Mouse (Mus musculus): ENCODE measurements at regions not wholly inside any gene's neighbourhood (a gene's known extent, or its start where the extent isn't known, plus 50 kb on each side); places are given as distances from the start of the nearest gene placed in this dataset.

GRCm38 (mm10) chr14:104867540-104867939 lies 309.6 kb downstream of the Rbm26 start:
- TF ChIP-seq CTCF (IDR thresholded peaks at IDR 0.05; ENCODE audit: low read depth), result no peak
- TF ChIP-seq EP300 (IDR thresholded peaks at IDR 0.05; ENCODE audit: low read depth), result no peak
- Histone ChIP-seq H3K27ac (ENCODE audit: low read depth) (no peak overlapping the region), H3K4me3 (ENCODE audit: low read depth, low read length) (no peak overlapping the region), H3K9ac (replicated peaks) (no peak overlapping the region), H3K27me3 (ENCODE audit: insufficient read depth, low read length) (no peaks in the 10 kb centered on the region), H3K4me1 (ENCODE audit: insufficient read depth) (no peaks in the 10 kb centered on the region), H3K4me2 (ENCODE audit: low read depth, low read length) (no peak overlapping the region), H3K9me3 (ENCODE audit: low read length) (no peaks in the 10 kb centered on the region), H3K36me3 (replicated peaks; ENCODE audit: insufficient read depth, low read length) (no peaks in the 10 kb centered on the region)
- ATAC-seq (no peak), DNase-seq (no peak)
- WGBS (ENCODE audit: insufficient replicate concordance), result 59% methylated on average over 6 of the region's 6 CpGs

GRCm38 (mm10) chr14:104863881-104864280 lies 313.2 kb downstream of the Rbm26 start:
- TF ChIP-seq CTCF (IDR thresholded peaks at IDR 0.05; ENCODE audit: low read depth) (no peak), EP300 (IDR thresholded peaks at IDR 0.05; ENCODE audit: low read depth) (no peak)
- DNase-seq (no peak), ATAC-seq (no peak)

DNA sequence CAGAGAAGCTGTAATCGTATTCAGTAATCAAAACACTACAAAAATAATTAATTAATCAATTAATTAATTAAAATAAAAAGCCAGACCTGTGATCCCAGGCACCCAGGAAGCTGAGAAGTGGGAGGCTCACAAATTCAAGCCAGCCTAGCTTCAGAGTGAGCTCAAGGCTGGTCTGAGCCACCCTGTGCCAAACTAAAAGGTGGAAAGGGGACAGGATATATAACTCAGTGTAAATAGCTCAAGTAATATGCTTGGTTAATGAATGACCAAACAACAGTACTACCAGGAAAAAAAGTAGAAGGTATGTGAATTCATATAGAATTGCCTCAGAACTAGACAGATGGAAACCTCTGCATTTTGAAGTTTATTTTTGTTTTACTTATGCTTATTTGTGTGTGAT lies 321.2 kb downstream of the Rbm26 start:
- Histone ChIP-seq H3K9ac (replicated peaks) (no peak overlapping the region), H3K36me3 (replicated peaks; ENCODE audit: insufficient read depth, low read length) (no peaks in the 10 kb centered on the region), H3K27me3 (ENCODE audit: insufficient read depth, low read length) (no peaks in the 10 kb centered on the region), H3K9me3 (ENCODE audit: low read length) (no peaks in the 10 kb centered on the region), H3K4me3 (ENCODE audit: low read depth, low read length) (no peak overlapping the region), H3K4me1 (ENCODE audit: insufficient read depth) (no peaks in the 10 kb centered on the region), H3K27ac (ENCODE audit: low read depth) (no peak overlapping the region), H3K4me2 (ENCODE audit: low read depth, low read length) (no peak overlapping the region)
- 51% methylated on average over 1 of the region's 1 CpGs for WGBS (ENCODE audit: insufficient replicate concordance)
- TF ChIP-seq CTCF (IDR thresholded peaks at IDR 0.05; ENCODE audit: low read depth) (no peak), EP300 (IDR thresholded peaks at IDR 0.05; ENCODE audit: low read depth) (no peak)
- DNase-seq, result no peak
- no peak for ATAC-seq

More at GRCm38 (mm10) chr14:104863881-104864280, 313.2 kb downstream of the Rbm26 start:
- H3K27ac ChIP-seq (ENCODE audit: low read depth), result no peak overlapping the region
- no peak overlapping the region for H3K9ac ChIP-seq (replicated peaks)
- H3K4me2 ChIP-seq (ENCODE audit: low read depth, low read length), result no peak overlapping the region
- no peaks in the 10 kb centered on the region for H3K36me3 ChIP-seq (replicated peaks; ENCODE audit: insufficient read depth, low read length)
- H3K9me3 ChIP-seq (ENCODE audit: low read length), result no peaks in the 10 kb centered on the region
- H3K27me3 ChIP-seq (ENCODE audit: insufficient read depth, low read length), result no peaks in the 10 kb centered on the region
- 78% methylated on average over 9 of the region's 9 CpGs for WGBS (ENCODE audit: insufficient replicate concordance)
- no peaks in the 10 kb centered on the region for H3K4me1 ChIP-seq (ENCODE audit: insufficient read depth)
- no peak overlapping the region for H3K4me3 ChIP-seq (ENCODE audit: low read depth, low read length)

DNA sequence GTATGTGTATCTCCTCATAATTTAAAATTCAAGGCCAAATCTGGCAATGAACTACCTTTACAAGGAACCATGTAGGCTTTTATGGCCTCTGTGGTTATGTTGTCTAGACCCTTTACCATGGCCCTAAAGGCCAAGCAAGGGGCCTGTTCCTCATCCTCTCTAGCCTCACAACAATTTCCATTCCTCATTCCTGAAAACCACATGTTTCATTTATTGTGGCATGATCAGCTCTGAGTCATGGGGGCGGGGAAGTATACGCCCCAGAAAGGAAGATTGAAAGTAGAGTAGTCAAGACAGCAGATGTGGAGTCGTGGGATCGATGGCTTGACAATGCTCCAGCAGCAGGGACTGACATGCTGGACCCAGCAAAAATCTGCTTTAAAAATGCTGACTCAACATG lies 326.8 kb upstream of the Rnf219 start:
- no peak overlapping the region for H3K9ac ChIP-seq (replicated peaks)

GRCm38 (mm10) chr14:104827404-104827803 lies 305.0 kb upstream of the Rnf219 start:
- Histone ChIP-seq H3K27ac (ENCODE audit: low read depth) (no peak overlapping the region), H3K4me2 (ENCODE audit: low read depth, low read length) (no peak overlapping the region), H3K4me1 (ENCODE audit: insufficient read depth) (no peaks in the 10 kb centered on the region), H3K27me3 (ENCODE audit: insufficient read depth, low read length) (no peaks in the 10 kb centered on the region), H3K36me3 (replicated peaks; ENCODE audit: insufficient read depth, low read length) (no peaks in the 10 kb centered on the region), H3K9me3 (ENCODE audit: low read length) (no peaks in the 10 kb centered on the region), H3K9ac (replicated peaks) (no peak overlapping the region), H3K4me3 (ENCODE audit: low read depth, low read length) (no peak overlapping the region)
- ATAC-seq, result no peak
- 82% methylated on average over 4 of the region's 4 CpGs for WGBS (ENCODE audit: insufficient replicate concordance)
- TF ChIP-seq EP300 (IDR thresholded peaks at IDR 0.05; ENCODE audit: low read depth) (no peak), CTCF (IDR thresholded peaks at IDR 0.05; ENCODE audit: low read depth) (no peak)
- no peak for DNase-seq

More for the DNA sequence above, 326.8 kb upstream of the Rnf219 start:
- H3K36me3 ChIP-seq (replicated peaks; ENCODE audit: insufficient read depth, low read length), result no peaks in the 10 kb centered on the region
- WGBS (ENCODE audit: insufficient replicate concordance), result 80% methylated on average over 4 of the region's 4 CpGs
- no peak for DNase-seq
- H3K27ac ChIP-seq (ENCODE audit: low read depth), result no peak overlapping the region
- no peaks in the 10 kb centered on the region for H3K4me1 ChIP-seq (ENCODE audit: insufficient read depth)
- no peak for ATAC-seq
- no peak overlapping the region for H3K4me3 ChIP-seq (ENCODE audit: low read depth, low read length)
- H3K27me3 ChIP-seq (ENCODE audit: insufficient read depth, low read length), result no peaks in the 10 kb centered on the region
- TF ChIP-seq CTCF (IDR thresholded peaks at IDR 0.05; ENCODE audit: low read depth) (no peak), EP300 (IDR thresholded peaks at IDR 0.05; ENCODE audit: low read depth) (no peak)
- H3K9me3 ChIP-seq (ENCODE audit: low read length), result no peaks in the 10 kb centered on the region
- no peak overlapping the region for H3K4me2 ChIP-seq (ENCODE audit: low read depth, low read length)

DNA sequence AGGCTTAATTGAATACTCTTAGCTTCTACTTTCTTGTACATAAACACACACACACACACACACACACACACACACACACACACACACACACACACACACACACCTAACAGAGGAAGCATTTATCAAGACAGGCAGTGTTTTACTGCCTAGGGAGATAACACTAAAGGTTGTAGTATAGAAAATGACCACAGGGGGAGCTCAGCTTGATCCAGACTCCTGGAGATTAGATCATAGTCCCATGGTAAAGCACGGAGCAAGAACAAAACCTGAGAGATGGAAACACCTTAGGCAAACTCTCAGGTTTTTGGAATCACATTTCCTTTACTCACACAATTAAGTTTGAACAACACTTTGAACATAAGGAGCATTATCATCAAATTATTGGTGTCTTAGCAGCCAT lies 302.5 kb upstream of the Rnf219 start:
- no peak for ATAC-seq
- TF ChIP-seq EP300 (IDR thresholded peaks at IDR 0.05; ENCODE audit: low read depth), result no peak
- no peak; the same call in 1 of the 2 replicates for TF ChIP-seq CTCF (IDR thresholded peaks at IDR 0.05; ENCODE audit: low read depth)
- no peak overlapping the region for H3K4me3 ChIP-seq (ENCODE audit: low read depth, low read length)
- WGBS (ENCODE audit: insufficient replicate concordance), result 51% methylated on average over 1 of the region's 1 CpGs
- no peak overlapping the region for H3K27ac ChIP-seq (ENCODE audit: low read depth)
- no peak overlapping the region for H3K4me2 ChIP-seq (ENCODE audit: low read depth, low read length)
- H3K9ac ChIP-seq (replicated peaks), result no peak overlapping the region
- DNase-seq, result no peak
- H3K4me1 ChIP-seq (ENCODE audit: insufficient read depth), result no peaks in the 10 kb centered on the region
- no peaks in the 10 kb centered on the region for H3K36me3 ChIP-seq (replicated peaks; ENCODE audit: insufficient read depth, low read length)
- H3K9me3 ChIP-seq (ENCODE audit: low read length), result no peaks in the 10 kb centered on the region
- H3K27me3 ChIP-seq (ENCODE audit: insufficient read depth, low read length), result no peaks in the 10 kb centered on the region

DNA sequence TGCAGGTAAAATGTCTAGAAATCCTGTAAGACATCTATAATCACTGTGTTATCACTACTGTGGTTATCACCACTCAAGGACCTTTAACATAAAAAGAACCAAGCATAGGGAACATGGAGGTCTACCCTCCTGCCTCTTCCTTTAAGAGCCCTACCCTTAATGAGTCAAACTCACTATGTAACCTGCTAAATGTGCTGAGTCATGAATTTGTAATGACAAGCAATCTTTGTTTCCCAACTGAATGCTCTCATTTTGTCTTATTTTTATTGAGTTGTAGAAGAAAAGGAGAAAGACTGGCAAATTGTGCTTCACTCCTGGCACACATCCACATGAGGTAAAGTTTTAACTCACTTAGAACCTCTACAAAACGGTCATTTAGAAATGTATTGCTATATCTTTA lies 301.8 kb upstream of the Rnf219 start:
- ATAC-seq (no peak), DNase-seq (no peak)
- Histone ChIP-seq H3K4me2 (ENCODE audit: low read depth, low read length) (no peak overlapping the region), H3K4me3 (ENCODE audit: low read depth, low read length) (no peak overlapping the region), H3K9ac (replicated peaks) (no peak overlapping the region), H3K4me1 (ENCODE audit: insufficient read depth) (no peaks in the 10 kb centered on the region), H3K27me3 (ENCODE audit: insufficient read depth, low read length) (no peaks in the 10 kb centered on the region), H3K36me3 (replicated peaks; ENCODE audit: insufficient read depth, low read length) (no peaks in the 10 kb centered on the region), H3K9me3 (ENCODE audit: low read length) (no peaks in the 10 kb centered on the region), H3K27ac (ENCODE audit: low read depth) (no peak overlapping the region)
- 63% methylated on average over 1 of the region's 1 CpGs for WGBS (ENCODE audit: insufficient replicate concordance)
- no peak for TF ChIP-seq CTCF (IDR thresholded peaks at IDR 0.05; ENCODE audit: low read depth)
- TF ChIP-seq EP300 (IDR thresholded peaks at IDR 0.05; ENCODE audit: low read depth), result no peak
